Comparison of ENCODE assay signal across 29 mouse cellular contexts in genomic region chr2:23051890-23052289, GRCm38 (mm10). TPM values are rescaled to one million over a fixed set of nuclear protein-coding genes. Genes with fewer than 3 reads are reported as not detected.
DNase-seq lines count a peak whose midpoint lies in the region; ATAC-seq and TF ChIP-seq lines count a peak whose summit lies in the region.
"Had no signal": no experiment of that assay in that cellular context is flagged by ENCODE, and none has a peak within 500 bp of the region (broad histone marks: within the 10 kb centered on the region; RNA-seq: fewer than 3 reads in every experiment).

No protein-coding gene starts in this region.

- H3K79me2 ChIP-seq in macrophage (ENCODE audit: inconsistent target), result no peaks in the 10 kb centered on the region

- DNase-seq in frontal cortex, postnatal 14 days (ENCODE audit: low spot score in 2 of 2), result no peak
- peak; percentile 59 to 84 for DNase-seq in layer of hippocampus, adult 2 months (ENCODE audit: low spot score in 2 of 2)
- DNase-seq: adrenal gland, adult 2 months; cerebellum, adult 11 months; cerebellum, adult 9-10 months; cerebellum, postnatal 36 days; embryo, embryonic 11 days; kidney, adult 11 months; midbrain, embryonic 14.5 days; retina, postnatal 1 day had no signal

- no peaks in the 10 kb centered on the region for H3K36me3 ChIP-seq in megakaryocyte, embryonic 14.5 days (replicated peaks; ENCODE audit: low read length)
- no peaks in the 10 kb centered on the region for H3K36me3 ChIP-seq in macrophage (ENCODE audit: inconsistent target)
- H3K36me3 ChIP-seq in kidney, embryonic 16.5 days (ENCODE audit: insufficient read depth, low read length), result no peaks in the 10 kb centered on the region
- H3K36me3 ChIP-seq: embryonic facial prominence, embryonic 12.5 days; forebrain, embryonic 15.5 days; hindbrain, embryonic 10.5 days; hindbrain, embryonic 15.5 days; kidney, embryonic 15.5 days; limb, embryonic 13.5 days; lung, embryonic 15.5 days; neural tube, embryonic 15.5 days; stomach, embryonic 15.5 days had no signal

- no peaks in the 10 kb centered on the region for H3K27me3 ChIP-seq in megakaryocyte, embryonic 14.5 days (replicated peaks)
- H3K27me3 ChIP-seq in kidney, embryonic 16.5 days (ENCODE audit: insufficient read depth, low read length), result no peaks in the 10 kb centered on the region; the same call in 1 of the 2 replicates
- H3K27me3 ChIP-seq: CH12.LX; embryonic facial prominence, embryonic 12.5 days; forebrain, embryonic 15.5 days; hindbrain, embryonic 15.5 days; kidney, embryonic 15.5 days; limb, embryonic 13.5 days; lung, embryonic 15.5 days; neural tube, embryonic 15.5 days; stomach, embryonic 15.5 days had no signal

- H3K4me3 ChIP-seq in megakaryocyte, embryonic 14.5 days (replicated peaks), result peak overlapping the region; percentile 60
- no peak overlapping the region for H3K4me3 ChIP-seq in layer of hippocampus, adult 2 months
- H3K4me3 ChIP-seq in macrophage (ENCODE audit: inconsistent target), result no peak overlapping the region
- no peak overlapping the region for H3K4me3 ChIP-seq in kidney, embryonic 16.5 days (ENCODE audit: low read length)
- H3K4me3 ChIP-seq: embryonic facial prominence, embryonic 12.5 days; forebrain, embryonic 15.5 days; hindbrain, embryonic 10.5 days; hindbrain, embryonic 15.5 days; kidney, embryonic 15.5 days; left cerebral cortex, adult 2 months; limb, embryonic 13.5 days; lung, embryonic 15.5 days; neural tube, embryonic 15.5 days; stomach, embryonic 15.5 days had no signal

- 80% methylated on average over 2 of the region's 2 CpGs for WGBS in macrophage (ENCODE audit: missing documents)
- WGBS in kidney, embryonic 16.5 days, result 65% methylated on average over 2 of the region's 2 CpGs

- peak; percentile 78 for ATAC-seq in frontal cortex, adult (ENCODE audit: low TSS enrichment)
- no peak for ATAC-seq in megakaryocyte, adult 5-6 weeks (ENCODE audit: poor library complexity, severe bottlenecking)
- ATAC-seq in kidney, embryonic 16.5 days (ENCODE audit: low FRiP score, low TSS enrichment), result no peak
- ATAC-seq: activated CD4-positive, CD25-positive, alpha-beta regulatory T cell, adult 4 months; forebrain, embryonic 15.5 days; inflammation-experienced regulatory T-cells, adult 6 months had no signal

- H3K4me2 ChIP-seq in kidney, embryonic 16.5 days (replicated peaks; ENCODE audit: low read depth, low read length), result no peak overlapping the region
- H3K4me2 ChIP-seq: embryonic facial prominence, embryonic 12.5 days; forebrain, embryonic 15.5 days; hindbrain, embryonic 15.5 days; kidney, embryonic 15.5 days; limb, embryonic 13.5 days; liver, embryonic 11.5 days; lung, embryonic 15.5 days; neural tube, embryonic 15.5 days; stomach, embryonic 15.5 days had no signal

- no peak for TF ChIP-seq CTCF in layer of hippocampus, adult 2 months (conservative IDR thresholded peaks at IDR 0.05)

- H3K27ac ChIP-seq in layer of hippocampus, adult 2 months, result peak overlapping the region; percentile 86
- H3K27ac ChIP-seq in macrophage, result peak overlapping the region; percentile 64
- no peak overlapping the region for H3K27ac ChIP-seq in kidney, embryonic 16.5 days (ENCODE audit: low read length)
- H3K27ac ChIP-seq: embryonic facial prominence, embryonic 12.5 days; forebrain, embryonic 15.5 days; hindbrain, embryonic 10.5 days; hindbrain, embryonic 15.5 days; kidney, embryonic 15.5 days; left cerebral cortex, adult 2 months; limb, embryonic 13.5 days; lung, embryonic 15.5 days; neural tube, embryonic 15.5 days; stomach, embryonic 15.5 days had no signal

- H3K9me3 ChIP-seq in megakaryocyte, embryonic 14.5 days, result no peaks in the 10 kb centered on the region
- H3K9me3 ChIP-seq in kidney, embryonic 16.5 days (ENCODE audit: low read length), result no peaks in the 10 kb centered on the region
- H3K9me3 ChIP-seq: embryonic facial prominence, embryonic 12.5 days; forebrain, embryonic 15.5 days; hindbrain, embryonic 10.5 days; hindbrain, embryonic 15.5 days; kidney, embryonic 15.5 days; limb, embryonic 13.5 days; lung, embryonic 15.5 days; neural tube, embryonic 15.5 days; stomach, embryonic 15.5 days had no signal

- peaks cover 58% of the 10 kb centered on the region for H3K4me1 ChIP-seq in megakaryocyte, embryonic 14.5 days
- no peaks in the 10 kb centered on the region for H3K4me1 ChIP-seq in kidney, embryonic 16.5 days (ENCODE audit: insufficient read depth, low read length)
- H3K4me1 ChIP-seq: embryonic facial prominence, embryonic 12.5 days; forebrain, embryonic 15.5 days; hindbrain, embryonic 10.5 days; hindbrain, embryonic 15.5 days; kidney, embryonic 15.5 days; limb, embryonic 13.5 days; lung, embryonic 15.5 days; neural tube, embryonic 15.5 days; stomach, embryonic 15.5 days had no signal

- H3K9ac ChIP-seq in kidney, embryonic 16.5 days (replicated peaks; ENCODE audit: low read length), result no peak overlapping the region
- H3K9ac ChIP-seq: embryonic facial prominence, embryonic 12.5 days; forebrain, embryonic 15.5 days; hindbrain, embryonic 15.5 days; kidney, embryonic 15.5 days; limb, embryonic 13.5 days; lung, embryonic 15.5 days; neural tube, embryonic 15.5 days; stomach, embryonic 15.5 days had no signal

RNA-seq across cellular contexts. Expression of gene Abi1, which starts 11.8 kb away (rescaled TPM):
- 61.8 and 70.5 TPM in 2 replicates for polyA plus RNA-seq in megakaryocyte, embryonic 14.5 days (2012; ENCODE audit: insufficient read depth, low replicate concordance)
- 144 TPM in 2 replicates for total RNA-seq in megakaryocyte, adult 5-6 weeks (2015)
- 185 and 235 TPM in 2 replicates for total RNA-seq in megakaryocyte, adult 5-6 weeks (2017)
- 100 to 1,000 TPM; 221 to 234 TPM for total RNA-seq in layer of hippocampus, adult 2 months (2021)
- 100 to 1,000 TPM; 117 to 683 (median 226) TPM for total RNA-seq in macrophage (2018; cell fraction: chromatin; rRNA removed)
- 100 to 1,000 TPM; 113 to 270 (median 156) TPM for total RNA-seq in macrophage (2018; cell fraction: cytosol; rRNA removed)
- total RNA-seq in macrophage (2018; cell fraction: nucleus; rRNA removed), result 100 to 1,000 TPM; 146 to 571 (median 198) TPM
- 113 to 184 TPM (median 141 TPM) in 3 replicates for polyA plus RNA-seq in macrophage (2018)
- 51.4 and 52.5 TPM in 2 replicates for polyA plus RNA-seq in kidney, embryonic 16.5 days (2015; fragmentation: Nextera tagmentation; extraction: Ambion mirVana)

RNA-seq across cellular contexts. Expression of gene Acbd5, which starts 16.1 kb away (rescaled TPM):
- polyA plus RNA-seq in megakaryocyte, embryonic 14.5 days (2012; ENCODE audit: insufficient read depth, low replicate concordance), result 3.2 TPM in 1 of 2 replicates, not detected in the other
- total RNA-seq in megakaryocyte, adult 5-6 weeks (2015), result 28.8 and 31.7 TPM in 2 replicates
- 47.4 and 48.7 TPM in 2 replicates for total RNA-seq in megakaryocyte, adult 5-6 weeks (2017)
- total RNA-seq in layer of hippocampus, adult 2 months (2021), result 10 to 100 TPM; 78.9 to 85.4 TPM
- total RNA-seq in macrophage (2018; cell fraction: chromatin; rRNA removed), result 100 to 1,000 TPM in 4 of 26 experiments, 10 to 100 TPM in 22; 15.5 to 125 (median 53.1) TPM
- total RNA-seq in macrophage (2018; cell fraction: cytosol; rRNA removed), result 10 to 100 TPM; 22.4 to 70.2 (median 40.5) TPM
- total RNA-seq in macrophage (2018; cell fraction: nucleus; rRNA removed), result 100 to 1,000 TPM in 1 of 26 experiments, 10 to 100 TPM in 25; 24.2 to 106 (median 38.9) TPM
- polyA plus RNA-seq in macrophage (2018), result 36.8 to 57.0 TPM (median 42.8 TPM) in 3 replicates
- 35.6 and 37.9 TPM in 2 replicates for polyA plus RNA-seq in kidney, embryonic 16.5 days (2015; fragmentation: Nextera tagmentation; extraction: Ambion mirVana)

Comparison
In these comparisons a context has a peak if more than half of its experiments do, and no peak if none do; other contexts are left out.
1. DNase-seq: peak in layer of hippocampus, adult 2 months (2 of 2); none in frontal cortex, postnatal 14 days (0 of 2).